Mouse (Mus musculus): ENCODE measurements around the gene Zmym3.
"Not testable (repeated sequence)": the region's sequence is repeated elsewhere in the genome, so short reads cannot be mapped to it uniquely, and the experiment has no call there.

GRCm38 (mm10) chrX:101358902-101359301 is 61.7 kb downstream of the Zmym3 start:
- not testable (repeated sequence) for TF ChIP-seq CTCF (IDR thresholded peaks at IDR 0.05; ENCODE audit: borderline replicate concordance, insufficient read depth, low read length); POLR2A (IDR thresholded peaks at IDR 0.05; ENCODE audit: low read depth, low read length)
